Mouse (Mus musculus): Measurements from ENCODE around the gene Gm49721. TPM values are rescaled to one million over a fixed set of nuclear protein-coding genes. Genes with fewer than 3 reads are reported as not detected.
"Not testable (repeated sequence)": the region's sequence is repeated elsewhere in the genome, so short reads cannot be mapped to it uniquely, and the experiment has no call there.

Gm49721 gene
- total RNA-seq, 2 experiments from 2014 or later, result not detected

GRCm38 (mm10) chr17:7033192-7034166, 54.8 kb downstream of the Gm49721 start:
- intact Hi-C loops (cut with DNase I; ENCODE audit: low total_unique reads); DNase-seq: not testable (repeated sequence)

- DNase-seq; intact Hi-C loops (cut with DNase I; ENCODE audit: low total_unique reads): not testable (repeated sequence)
Measured at GRCm38 (mm10) chr17:7068997-7069539, 90.4 kb downstream of the Gm49721 start.

- intact Hi-C loops (cut with DNase I; ENCODE audit: low total_unique reads); DNase-seq: not testable (repeated sequence)
Measured at GRCm38 (mm10) chr17:7069561-7070240, 91.0 kb downstream of the Gm49721 start.

GRCm38 (mm10) chr17:7074494-7074893, 95.8 kb downstream of the Gm49721 start:
- DNase-seq, result peak; percentile 9
- intact Hi-C loops (cut with DNase I; ENCODE audit: low total_unique reads), result not testable (repeated sequence)

- intact Hi-C loops (cut with DNase I; ENCODE audit: low total_unique reads), result not testable (repeated sequence)
Measured at GRCm38 (mm10) chr17:7075519-7075918, 96.8 kb downstream of the Gm49721 start.

GRCm38 (mm10) chr17:7079558-7079957, 100.9 kb downstream of the Gm49721 start:
- intact Hi-C loops (cut with DNase I; ENCODE audit: low total_unique reads), result not testable (repeated sequence)
- DNase-seq, result peak; percentile 53

More at GRCm38 (mm10) chr17:7075519-7075918, 96.8 kb downstream of the Gm49721 start:
- not testable (repeated sequence) for DNase-seq

- intact Hi-C loops (cut with DNase I; ENCODE audit: low total_unique reads); DNase-seq: not testable (repeated sequence)
Measured at GRCm38 (mm10) chr17:7084523-7084922, 105.8 kb downstream of the Gm49721 start.

GRCm38 (mm10) chr17:7085469-7086168, 106.9 kb downstream of the Gm49721 start:
- intact Hi-C loops (cut with DNase I; ENCODE audit: low total_unique reads); DNase-seq: not testable (repeated sequence)

GRCm38 (mm10) chr17:7086836-7087235, 108.1 kb downstream of the Gm49721 start:
- DNase-seq; intact Hi-C loops (cut with DNase I; ENCODE audit: low total_unique reads): not testable (repeated sequence)

Other genes starting within 250 kb of the Gm49721 start
- 10 to 100 TPM; 10.3 to 16.5 TPM for gene Ezr, start 196.1 kb upstream of the Gm49721 start, total RNA-seq (2021)
- 10 to 100 TPM; 19.1 to 20.5 TPM for gene Rsph3b, start 30.2 kb upstream of the Gm49721 start, total RNA-seq (2021)
- gene Tagap1, start 17.7 kb upstream of the Gm49721 start, total RNA-seq (2021), result 1 to 10 TPM; 7.8 to 8.0 TPM
- 100 to 1,000 TPM in 1 of 2 experiments, 10 to 100 TPM in 1; 96.9 to 106 TPM for gene Rnaset2b, start 8.3 kb upstream of the Gm49721 start, total RNA-seq (2021)
- gene Gm1604a, start 46.7 kb downstream of the Gm49721 start, total RNA-seq (2021), result not detected
- gene Rps6ka2, start 191.2 kb downstream of the Gm49721 start, total RNA-seq (2021), result 10 to 100 TPM; 50.1 to 55.8 TPM